In the genomic region with DNA sequence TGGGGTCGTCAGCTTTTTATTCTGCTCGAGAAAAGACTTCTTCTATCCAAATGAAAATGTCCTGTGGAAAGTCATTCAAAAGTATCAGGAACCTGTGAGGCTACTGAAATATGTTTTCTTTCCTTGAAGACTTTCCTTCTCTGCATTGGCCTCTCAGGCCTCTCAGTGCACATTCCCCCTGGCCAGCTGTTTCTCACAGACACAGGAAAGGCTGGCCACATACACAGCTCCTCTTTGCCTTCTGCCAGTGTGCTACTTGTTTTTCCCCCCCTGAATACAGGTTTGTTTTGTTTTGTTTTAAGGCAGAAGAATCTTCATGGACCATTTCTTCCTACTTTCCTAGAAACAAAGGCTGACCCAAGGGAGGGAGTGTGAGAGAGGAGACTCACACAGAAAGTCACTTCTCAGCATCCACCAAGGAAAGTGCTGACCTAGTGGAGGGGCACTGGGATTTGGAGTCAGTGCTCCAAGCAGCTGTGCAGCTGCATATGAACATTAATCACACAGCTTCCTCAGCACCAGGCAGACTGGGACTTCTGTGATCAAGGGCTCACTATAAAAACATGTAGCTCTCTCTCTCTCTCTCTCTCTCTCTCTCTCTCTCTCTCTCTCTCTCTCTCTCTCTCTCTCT, we compare ENCODE assay signal across 19 mouse cellular contexts.
A peak's percentile ranks its signal among the peaks of the same experiment; 100 is the strongest.
DNase-seq lines count a peak whose midpoint lies in the region; ATAC-seq lines count a peak whose summit lies in the region.
"Had no signal": no experiment of that assay in that cellular context is flagged by ENCODE, and none has a peak within 500 bp of the region (broad histone marks: within the 10 kb centered on the region; RNA-seq: fewer than 3 reads in every experiment).

No protein-coding gene starts in this region.

- no peak overlapping the region for H3K4me3 ChIP-seq in hindbrain, embryonic 16.5 days (ENCODE audit: low read length)
- H3K4me3 ChIP-seq in hindbrain, embryonic 11.5 days (ENCODE audit: low read depth, low read length) = no peak overlapping the region
- H3K4me3 ChIP-seq in kidney, embryonic 16.5 days (ENCODE audit: low read length) = no peak overlapping the region
- H3K4me3 ChIP-seq: embryonic facial prominence, embryonic 13.5 days; liver, embryonic 13.5 days; midbrain, embryonic 12.5 days; neural tube, embryonic 13.5 days had no signal

- 85% methylated on average over 2 of the region's 2 CpGs for WGBS in hindbrain, embryonic 16.5 days
- WGBS in hindbrain, embryonic 11.5 days = 76% methylated on average over 2 of the region's 2 CpGs
- whole genome bisulfite sequencing in kidney, embryonic 16.5 days = 38% methylated on average over 2 of the region's 2 CpGs

- H3K27me3 ChIP-seq in hindbrain, embryonic 16.5 days (replicated peaks; ENCODE audit: control insufficient read depth, insufficient read depth, low read length) = no peaks in the 10 kb centered on the region
- no peaks in the 10 kb centered on the region for H3K27me3 ChIP-seq in hindbrain, embryonic 11.5 days (ENCODE audit: control insufficient read depth, insufficient read depth, low read length)
- no peaks in the 10 kb centered on the region for H3K27me3 ChIP-seq in kidney, embryonic 16.5 days (ENCODE audit: insufficient read depth, low read length)
- H3K27me3 ChIP-seq: embryonic facial prominence, embryonic 13.5 days; liver, embryonic 13.5 days; midbrain, embryonic 12.5 days; neural tube, embryonic 13.5 days had no signal

- no peak overlapping the region for H3K4me2 ChIP-seq in hindbrain, embryonic 16.5 days (ENCODE audit: low read length)
- no peak overlapping the region for H3K4me2 ChIP-seq in hindbrain, embryonic 11.5 days (replicated peaks; ENCODE audit: low read depth, low read length)
- H3K4me2 ChIP-seq in kidney, embryonic 16.5 days (replicated peaks; ENCODE audit: low read depth, low read length) = no peak overlapping the region
- H3K4me2 ChIP-seq: embryonic facial prominence, embryonic 13.5 days; liver, embryonic 13.5 days; midbrain, embryonic 12.5 days; neural tube, embryonic 13.5 days had no signal

- no peaks in the 10 kb centered on the region for H3K4me1 ChIP-seq in hindbrain, embryonic 16.5 days (ENCODE audit: control insufficient read depth, insufficient read depth, low read depth, low read length)
- H3K4me1 ChIP-seq in hindbrain, embryonic 11.5 days (replicated peaks; ENCODE audit: control insufficient read depth, insufficient read depth, low read length) = no peaks in the 10 kb centered on the region
- peaks cover 6% of the 10 kb centered on the region; the same call in 1 of the 2 replicates for H3K4me1 ChIP-seq in kidney, embryonic 16.5 days (ENCODE audit: insufficient read depth, low read length)
- H3K4me1 ChIP-seq: embryonic facial prominence, embryonic 13.5 days; liver, embryonic 13.5 days; midbrain, embryonic 12.5 days had no signal

- peak; percentile 40; the same call in 1 of the 2 replicates for ATAC-seq in hindbrain, embryonic 16.5 days
- no peak for ATAC-seq in hindbrain, embryonic 11.5 days (ENCODE audit: low FRiP score)
- peak; percentile 89 for ATAC-seq in kidney, embryonic 16.5 days (ENCODE audit: low FRiP score, low TSS enrichment)
- ATAC-seq: forebrain, postnatal 0 days; inflammation-experienced regulatory T-cells, adult 6 months had no signal

- H3K9ac ChIP-seq in hindbrain, embryonic 16.5 days (ENCODE audit: low read depth, low read length) = no peak overlapping the region
- no peak overlapping the region for H3K9ac ChIP-seq in hindbrain, embryonic 11.5 days (ENCODE audit: low read depth, low read length)
- no peak overlapping the region for H3K9ac ChIP-seq in kidney, embryonic 16.5 days (replicated peaks; ENCODE audit: low read length)
- H3K9ac ChIP-seq: embryonic facial prominence, embryonic 13.5 days; forebrain, postnatal 0 days; liver, embryonic 13.5 days; midbrain, embryonic 12.5 days; neural tube, embryonic 13.5 days had no signal

- DNase-seq in hindbrain, embryonic 11.5 days (ENCODE audit: low spot score) = no peak
- DNase-seq in embryo, embryonic 10.5 days (ENCODE audit: low spot score) = peak; percentile 51
- DNase-seq in neural tube, embryonic 10.5 days (ENCODE audit: extremely low spot score, low spot score) = peak; percentile 42
- DNase-seq in cerebellum, postnatal 10 days = no peak
- no peak for DNase-seq in ovary, postnatal 10 days (ENCODE audit: low spot score)
- no peak for DNase-seq in urinary bladder, postnatal 10 days (ENCODE audit: low spot score)
- DNase-seq: adrenal gland, postnatal 36 days; cerebellum, adult 11-12 months; forebrain, postnatal 0 days; layer of hippocampus, postnatal 36 days; liver, embryonic 13.5 days; lung, postnatal 14 days; right cerebral cortex, postnatal 25 days had no signal

- no peak overlapping the region for H3K27ac ChIP-seq in hindbrain, embryonic 16.5 days (ENCODE audit: low read depth, low read length)
- H3K27ac ChIP-seq in hindbrain, embryonic 11.5 days (ENCODE audit: low read depth, low read length) = no peak overlapping the region
- H3K27ac ChIP-seq in kidney, embryonic 16.5 days (ENCODE audit: low read length) = peak overlapping the region; percentile 54
- H3K27ac ChIP-seq: embryonic facial prominence, embryonic 13.5 days; liver, embryonic 13.5 days; midbrain, embryonic 12.5 days; neural tube, embryonic 13.5 days had no signal

- H3K36me3 ChIP-seq in hindbrain, embryonic 16.5 days (ENCODE audit: control insufficient read depth, insufficient read depth, low read length) = no peaks in the 10 kb centered on the region
- no peaks in the 10 kb centered on the region for H3K36me3 ChIP-seq in hindbrain, embryonic 11.5 days (ENCODE audit: control insufficient read depth, insufficient read depth, low read length)
- H3K36me3 ChIP-seq in kidney, embryonic 16.5 days (ENCODE audit: insufficient read depth, low read length) = no peaks in the 10 kb centered on the region
- H3K36me3 ChIP-seq: embryonic facial prominence, embryonic 13.5 days; liver, embryonic 13.5 days; midbrain, embryonic 12.5 days; neural tube, embryonic 13.5 days had no signal

- H3K9me3 ChIP-seq in hindbrain, embryonic 16.5 days (ENCODE audit: control insufficient read depth, low read length) = no peaks in the 10 kb centered on the region
- no peaks in the 10 kb centered on the region for H3K9me3 ChIP-seq in hindbrain, embryonic 11.5 days (ENCODE audit: control insufficient read depth, low read length)
- no peaks in the 10 kb centered on the region; the same call in 1 of the 2 replicates for H3K9me3 ChIP-seq in kidney, embryonic 16.5 days (ENCODE audit: low read length)
- H3K9me3 ChIP-seq: embryonic facial prominence, embryonic 13.5 days; liver, embryonic 13.5 days; midbrain, embryonic 12.5 days; neural tube, embryonic 13.5 days had no signal

Comparison
In these comparisons a context has a peak if more than half of its experiments do, and no peak if none do; other contexts are left out.
1. DNase-seq: peak in embryo, embryonic 10.5 days (single experiment) and neural tube, embryonic 10.5 days (single experiment); none in hindbrain, embryonic 11.5 days (single experiment), cerebellum, postnatal 10 days (0 of 2), ovary, postnatal 10 days (single experiment) and urinary bladder, postnatal 10 days (single experiment).